Mouse (Mus musculus) embryonic facial prominence, embryonic 11.5 days (tissue): ENCODE measurements around the gene Abt1. TPM values are rescaled to one million over a fixed set of nuclear protein-coding genes. Genes with fewer than 3 reads are reported as not detected.

ENCODE experiments used
- ATAC-seq: fragments of 200-750 bp; cut with Nextera tagmentation; replicated peaks from 2 replicates; pipeline ENCODE4 v1.8.0; 2017; ENCODE audit warnings: low read depth; ENCODE audit not compliant: insufficient number of reproducible peaks, low FRiP score, low TSS enrichment
- DNase-seq: peaks from one replicate; pipeline ENCODE4 v3.0.0-alpha.2; 2015; ENCODE audit warnings: low spot score
- H3K27ac ChIP-seq: fragments of 300-500 bp; sonication (generic); replicated peaks from 2 replicates; pipeline ENCODE4 v1.5.1; 2014; ENCODE audit warnings: mild to moderate bottlenecking, low read depth, low read length, control low read depth
- H3K27me3 ChIP-seq: fragments of 300-500 bp; sonication (generic); 2 replicates; pipeline ENCODE4 v1.6.1; 2014; ENCODE audit warnings: mild to moderate bottlenecking, low read length, moderate library complexity, mixed read lengths; ENCODE audit not compliant: control insufficient read depth, insufficient read depth
- H3K36me3 ChIP-seq: fragments of 300-500 bp; sonication (generic); replicated peaks from 2 replicates; pipeline ENCODE4 v1.6.1; 2014; ENCODE audit warnings: low read depth, mild to moderate bottlenecking, low read length, moderate library complexity, mixed read lengths; ENCODE audit not compliant: control insufficient read depth, insufficient read depth
- H3K4me1 ChIP-seq: fragments of 300-500 bp; sonication (generic); 2 replicates; pipeline ENCODE4 v1.6.1; 2014; ENCODE audit warnings: low read length, mixed read lengths; ENCODE audit not compliant: control insufficient read depth, insufficient read depth
- H3K4me2 ChIP-seq: fragments of 300-500 bp; sonication (generic); 2 replicates; pipeline ENCODE4 v1.6.1; 2014; ENCODE audit warnings: low read depth, mild to moderate bottlenecking, control low read depth, low read length, moderate library complexity
- H3K4me3 ChIP-seq: fragments of 300-500 bp; sonication (generic); 2 replicates; pipeline ENCODE4 v1.5.1; 2014; ENCODE audit warnings: low read depth, low read length, control low read depth
- H3K9ac ChIP-seq: fragments of 300-500 bp; sonication (generic); replicated peaks from 2 replicates; pipeline ENCODE4 v1.6.1; 2014; ENCODE audit warnings: mild to moderate bottlenecking, control low read depth, low read length
- H3K9me3 ChIP-seq: fragments of 300-500 bp; sonication (generic); replicated peaks from 2 replicates; pipeline ENCODE4 v1.6.1; 2016; ENCODE audit warnings: mild to moderate bottlenecking, low read length, inconsistent platforms, mixed read lengths; ENCODE audit not compliant: control insufficient read depth
- WGBS: fragments of 180-500 bp; shearing (Covaris S2); extraction: QIAGEN DNeasy Blood & Tissue Kit; methylation state at CpG from one replicate; pipeline ENCODE4 v1.1.7; 2014; 5-methylcytosine and 5-hydroxymethylcytosine counted together
- polyA plus RNA-seq: library from polyadenylated mRNA; unstranded; fragments of >200 nt; fragmentation: Nextera tagmentation; extraction: Ambion mirVana; gene quantifications from 2 replicates; pipeline ENCODE4 v1.2.1, GENCODE M21; 2014

The Abt1 gene
- polyA plus RNA-seq, 1 experiment from 2014 or later = 15.0 TPM

DNA sequence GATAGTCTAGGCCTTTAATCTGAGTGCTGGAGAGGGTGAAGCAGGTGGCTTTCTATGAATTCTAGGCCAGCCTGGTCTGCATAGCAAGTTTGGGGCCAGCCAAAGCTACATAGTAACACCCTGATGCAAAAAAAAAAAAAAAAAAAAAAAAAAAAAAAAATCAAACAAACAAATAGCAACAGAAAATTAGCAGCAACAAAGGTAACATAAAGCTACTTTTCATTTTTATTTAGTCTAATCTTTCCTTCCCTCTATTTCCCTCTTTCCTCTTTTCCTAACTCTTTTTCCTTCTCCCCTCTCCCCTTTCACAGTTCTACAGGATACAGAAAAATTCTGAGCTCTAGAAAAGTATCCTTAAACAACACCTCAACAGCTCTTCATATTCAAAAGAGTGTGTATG is 39.0 kb upstream of the Abt1 start:
- Histone ChIP-seq H3K27ac (no peak overlapping the region), H3K36me3 (no peaks in the 10 kb centered on the region), H3K9me3 (no peaks in the 10 kb centered on the region), H3K4me2 (no peak overlapping the region), H3K4me3 (no peak overlapping the region), H3K27me3 (no peaks in the 10 kb centered on the region), H3K9ac (no peak overlapping the region), H3K4me1 (no peaks in the 10 kb centered on the region; the same call in 1 of the 2 replicates)
- ATAC-seq = no peak
- no peak for DNase-seq

DNA sequence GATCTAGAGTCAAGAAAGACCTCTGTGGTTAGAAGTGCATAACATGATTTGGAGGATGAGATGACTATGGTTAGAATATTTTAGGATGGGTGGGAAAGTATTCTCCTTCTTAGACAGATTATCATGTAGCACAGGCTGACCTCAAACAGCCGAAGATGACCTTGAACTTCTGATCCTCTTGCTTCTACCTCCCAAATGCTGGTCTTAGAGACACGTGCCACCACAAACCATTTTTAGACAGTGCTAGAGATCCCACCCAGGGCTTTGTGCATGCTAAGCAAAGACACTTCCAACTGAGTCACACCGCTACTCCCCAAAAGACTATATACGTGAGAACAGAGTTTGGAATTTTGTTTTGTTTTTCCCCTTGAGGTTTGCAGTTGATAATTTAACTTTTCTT is 38.4 kb upstream of the Abt1 start:
- Histone ChIP-seq H3K4me3 (no peak overlapping the region), H3K9ac (no peak overlapping the region), H3K4me2 (no peak overlapping the region), H3K36me3 (no peaks in the 10 kb centered on the region), H3K4me1 (no peaks in the 10 kb centered on the region; the same call in 1 of the 2 replicates), H3K27me3 (no peaks in the 10 kb centered on the region), H3K9me3 (no peaks in the 10 kb centered on the region), H3K27ac (no peak overlapping the region)
- no peak for ATAC-seq
- 78% methylated on average over 4 of the region's 4 CpGs for WGBS
- no peak for DNase-seq

DNA sequence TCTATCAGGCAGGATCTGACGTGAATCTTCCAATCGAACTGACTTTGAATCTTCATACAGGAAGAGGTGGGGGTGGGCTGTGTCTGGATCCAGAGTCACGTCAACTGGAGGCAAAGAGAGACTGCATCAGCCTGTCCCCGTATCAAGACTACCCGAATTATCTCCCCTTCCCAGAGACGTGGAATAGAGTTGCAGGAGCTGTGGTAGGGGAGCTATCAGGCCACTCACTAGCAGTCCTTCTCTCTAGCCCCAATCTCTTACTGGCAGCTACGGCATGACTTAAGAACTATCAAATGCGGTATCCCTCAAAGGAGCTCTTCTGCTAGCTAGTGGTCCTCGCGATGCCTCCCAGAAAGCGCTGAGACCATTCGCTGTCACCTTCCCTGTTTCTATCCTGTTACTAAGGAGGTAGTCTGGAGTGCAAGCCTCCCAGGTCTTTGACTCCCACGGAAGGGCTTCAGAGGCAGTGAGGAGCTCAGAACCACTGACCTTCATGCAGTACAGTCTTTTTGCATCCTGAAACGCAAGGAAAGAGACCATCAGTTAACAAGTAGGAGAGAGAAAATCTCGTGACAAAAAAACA is 35.7 kb upstream of the Abt1 start:
- Histone ChIP-seq H3K4me1 (no peaks in the 10 kb centered on the region), H3K4me2 (no peak overlapping the region), H3K27me3 (no peaks in the 10 kb centered on the region), H3K9ac (no peak overlapping the region), H3K36me3 (no peaks in the 10 kb centered on the region), H3K4me3 (no peak overlapping the region), H3K9me3 (no peaks in the 10 kb centered on the region), H3K27ac (no peak overlapping the region)
- WGBS = 12% methylated on average over 15 of the region's 15 CpGs
- ATAC-seq = no peak
- peak; percentile 10 for DNase-seq

DNA sequence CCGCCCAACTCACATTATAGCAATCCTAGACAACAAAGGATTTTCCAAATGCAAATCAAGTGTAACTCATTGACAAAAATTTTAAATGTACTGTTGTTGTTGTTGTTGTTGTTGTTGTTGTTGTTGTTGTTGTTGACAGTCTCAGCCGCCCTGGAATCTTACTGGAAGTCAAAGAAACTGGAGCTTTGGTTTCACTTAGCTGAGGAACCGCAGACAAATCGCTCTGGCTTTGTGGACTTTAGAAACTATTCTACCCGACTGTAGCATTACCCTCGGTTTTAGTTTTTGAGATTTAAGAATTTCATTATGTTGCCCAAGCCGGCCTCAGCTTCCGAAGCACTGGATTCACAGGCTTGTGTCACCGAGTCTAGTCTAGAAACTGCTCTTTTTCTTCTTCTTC is 30.3 kb upstream of the Abt1 start:
- H3K4me1 ChIP-seq = no peaks in the 10 kb centered on the region
- ATAC-seq (no peak), DNase-seq (peak; percentile 43)
- WGBS = 0% methylated on average over 9 of the region's 9 CpGs
- H3K9me3 ChIP-seq = no peaks in the 10 kb centered on the region
- H3K4me3 ChIP-seq = peak overlapping the region; percentile 63
- H3K9ac ChIP-seq = peak overlapping the region; percentile 79
- H3K4me2 ChIP-seq = peak overlapping the region; percentile 52
- H3K36me3 ChIP-seq = no peaks in the 10 kb centered on the region
- H3K27me3 ChIP-seq = no peaks in the 10 kb centered on the region
- peak overlapping the region; percentile 56; the same call in 1 of the 2 replicates for H3K27ac ChIP-seq

DNA sequence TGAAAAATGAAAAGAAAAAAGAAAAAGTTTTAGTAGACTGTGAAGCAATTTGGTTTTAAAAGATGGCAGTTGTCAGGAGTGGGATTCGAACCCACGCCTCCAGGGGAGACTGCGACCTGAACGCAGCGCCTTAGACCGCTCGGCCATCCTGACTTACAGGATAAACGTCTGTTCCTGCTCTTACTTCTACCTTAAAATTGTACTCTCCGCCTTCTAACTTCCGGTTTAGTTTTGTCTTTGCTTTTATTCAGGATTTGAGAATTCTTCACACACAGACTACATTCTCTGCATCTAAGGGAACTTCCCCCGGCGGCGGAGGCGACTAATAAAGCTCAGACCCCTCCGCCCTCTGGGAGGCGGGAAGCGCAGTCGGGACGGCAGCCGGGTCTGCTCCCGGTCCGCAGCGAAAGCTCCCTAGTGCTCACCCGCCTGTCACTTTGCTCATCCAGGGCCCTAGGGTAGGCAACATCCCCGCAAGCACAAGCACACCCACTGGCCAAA is 29.7 kb upstream of the Abt1 start:
- Histone ChIP-seq H3K4me1 (no peaks in the 10 kb centered on the region), H3K9me3 (no peaks in the 10 kb centered on the region), H3K4me3 (peak overlapping the region; percentile 63), H3K27ac (peak overlapping the region; percentile 56), H3K36me3 (no peaks in the 10 kb centered on the region), H3K4me2 (peak overlapping the region; percentile 52), H3K27me3 (no peaks in the 10 kb centered on the region), H3K9ac (peak overlapping the region; percentile 79)
- under 1% methylated on average over 25 of the region's 25 CpGs for WGBS
- ATAC-seq = peak; percentile 79
- DNase-seq = peak; percentile 90

DNA sequence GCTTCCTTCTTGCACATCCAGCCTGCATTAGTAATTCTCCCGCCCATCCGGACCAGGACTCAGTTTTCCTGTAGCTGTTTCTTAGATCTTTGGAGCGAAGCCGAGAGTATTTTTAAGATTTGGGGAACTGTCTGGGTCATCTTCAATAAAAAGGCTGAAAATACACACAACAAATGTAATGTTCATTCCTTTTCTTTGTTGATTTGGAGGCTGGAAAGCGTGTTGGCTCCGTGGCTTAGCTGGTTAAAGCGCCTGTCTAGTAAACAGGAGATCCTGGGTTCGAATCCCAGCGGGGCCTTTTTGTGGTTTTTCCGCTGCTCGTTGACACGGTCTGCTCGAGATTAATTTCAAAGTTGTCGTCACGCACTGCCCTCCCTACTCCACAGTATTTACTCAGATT is 26.7 kb upstream of the Abt1 start:
- Histone ChIP-seq H3K4me1 (no peaks in the 10 kb centered on the region), H3K9ac (peak overlapping the region; percentile 46), H3K27ac (no peak overlapping the region), H3K9me3 (no peaks in the 10 kb centered on the region), H3K36me3 (no peaks in the 10 kb centered on the region), H3K4me3 (peak overlapping the region; percentile 45), H3K27me3 (no peaks in the 10 kb centered on the region), H3K4me2 (peak overlapping the region; percentile 60)
- DNase-seq = peak; percentile 96
- WGBS = 0% methylated on average over 15 of the region's 15 CpGs
- ATAC-seq = no peak

DNA sequence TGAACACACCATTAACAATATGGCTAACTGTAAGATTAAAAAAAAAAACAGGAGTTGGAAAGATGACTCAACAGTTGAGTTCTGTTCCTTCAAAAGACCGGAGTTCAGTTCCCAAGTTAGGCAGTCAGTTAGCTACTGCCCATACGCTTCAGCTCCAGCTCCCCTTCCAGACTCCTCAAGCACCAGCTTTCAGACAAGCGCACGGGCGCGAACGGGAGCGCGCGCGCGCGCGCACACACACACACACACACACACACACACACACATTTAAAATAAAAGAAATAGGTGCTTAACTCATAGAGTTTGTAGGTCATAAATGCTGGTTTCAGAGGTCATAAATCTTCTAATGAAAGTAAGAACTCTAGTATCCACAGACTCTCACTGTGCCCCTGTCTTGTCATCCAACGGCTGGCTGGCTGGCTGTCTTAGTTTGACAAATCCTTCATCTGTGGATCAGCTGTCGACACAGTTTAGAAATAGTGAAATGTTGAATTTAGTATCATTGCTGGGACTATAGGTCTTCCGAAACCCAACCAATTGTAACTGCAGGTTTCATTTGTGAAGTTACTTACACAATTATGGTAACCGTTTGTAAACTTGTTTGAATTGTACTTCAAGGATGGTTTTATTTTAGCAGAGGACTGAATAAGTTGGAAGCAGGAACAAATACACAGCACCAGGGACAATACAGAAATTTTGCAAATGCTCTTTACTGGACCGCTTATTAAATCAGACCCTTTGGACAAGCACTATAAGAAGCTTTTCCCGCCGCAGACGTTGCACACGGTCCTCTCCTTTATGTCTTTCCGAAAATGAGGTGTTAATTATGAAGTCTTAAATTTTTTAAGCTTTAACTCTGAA is 25.8 kb upstream of the Abt1 start:
- under 1% methylated on average over 24 of the region's 24 CpGs for WGBS
- Histone ChIP-seq H3K4me2 (peak overlapping the region; percentile 60), H3K9me3 (no peaks in the 10 kb centered on the region), H3K27ac (no peak overlapping the region), H3K27me3 (no peaks in the 10 kb centered on the region), H3K4me1 (no peaks in the 10 kb centered on the region), H3K4me3 (peak overlapping the region; percentile 45), H3K36me3 (no peaks in the 10 kb centered on the region), H3K9ac (peak overlapping the region; percentile 46)
- DNase-seq (peak; percentile 88), ATAC-seq (no peak)

DNA sequence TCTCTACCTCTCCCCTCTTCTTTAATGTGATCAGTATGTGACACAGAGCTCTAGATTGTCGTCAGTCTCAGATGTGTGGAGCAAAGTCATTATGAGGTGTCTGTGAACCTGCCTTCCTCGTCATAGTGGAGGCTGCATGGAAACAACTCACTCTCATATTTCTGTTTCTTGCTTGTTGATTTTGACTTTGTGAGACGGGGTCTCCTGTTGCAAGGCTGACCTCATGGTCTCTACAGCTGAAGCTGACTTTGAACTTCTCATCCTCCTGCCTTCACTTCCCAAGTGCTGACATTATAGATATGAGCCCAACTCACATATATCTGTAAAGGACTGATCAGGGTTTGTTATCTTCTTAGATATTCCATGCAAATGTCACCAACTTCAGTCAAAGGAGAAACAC is 25.1 kb upstream of the Abt1 start:
- H3K27me3 ChIP-seq = no peaks in the 10 kb centered on the region
- WGBS = 51% methylated on average over 3 of the region's 3 CpGs
- DNase-seq (no peak), ATAC-seq (no peak)
- peak overlapping the region; percentile 45; the same call in 1 of the 2 replicates for H3K4me3 ChIP-seq
- H3K27ac ChIP-seq = no peak overlapping the region
- H3K4me2 ChIP-seq = peak overlapping the region; percentile 60
- H3K36me3 ChIP-seq = no peaks in the 10 kb centered on the region
- H3K4me1 ChIP-seq = no peaks in the 10 kb centered on the region
- H3K9ac ChIP-seq = no peak overlapping the region
- H3K9me3 ChIP-seq = no peaks in the 10 kb centered on the region
